Mouse (Mus musculus) ES-E14 (cell line): Measurements from ENCODE around the gene Klre1.

Source experiments
- HCFC1 ChIP-seq: IDR thresholded peaks from 2 replicates; pipeline ENCODE4 v1.6.1; 2012; ENCODE audit warnings: low read length, inconsistent platforms, borderline replicate concordance; ENCODE audit not compliant: insufficient read depth
- MAFK ChIP-seq: IDR thresholded peaks from 2 replicates; pipeline ENCODE4 v1.6.1; 2014; ENCODE audit warnings: mild to moderate bottlenecking, low read depth, low read length, inconsistent platforms; ENCODE audit not compliant: insufficient read depth
- ZNF384 ChIP-seq: IDR thresholded peaks from 2 replicates; pipeline ENCODE4 v1.6.1; 2012; ENCODE audit warnings: low read depth, low read length, inconsistent platforms

DNA sequence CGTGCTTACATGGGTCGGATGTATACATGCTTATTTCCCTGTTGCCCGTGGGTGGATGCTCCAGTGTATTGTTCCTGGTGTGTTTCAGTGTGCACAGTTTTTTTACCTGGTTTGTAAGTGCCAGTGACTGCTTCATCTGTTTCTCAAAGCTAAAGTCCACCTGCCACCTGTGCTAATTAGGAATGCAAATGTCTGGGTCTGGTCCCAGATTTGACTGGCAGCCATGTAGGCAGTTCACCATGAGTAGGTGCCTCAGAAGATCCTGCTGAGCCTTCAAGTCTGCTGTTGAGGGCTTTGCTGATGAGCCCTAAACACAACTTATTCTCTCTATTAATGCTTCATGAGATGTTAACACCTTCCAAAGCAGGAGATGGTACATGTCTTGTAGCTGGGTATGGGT lies 35.2 kb upstream of the Klre1 start:
- TF ChIP-seq ZNF384: no peak
- TF ChIP-seq MAFK: no peak
- no peak for TF ChIP-seq HCFC1
